Mouse (Mus musculus) limb, embryonic 13.5 days (tissue): ENCODE measurements around the gene Lpar5. TPM values are rescaled to one million over a fixed set of nuclear protein-coding genes. Genes with fewer than 3 reads are reported as not detected.
"Not testable (repeated sequence)": the region's sequence is repeated elsewhere in the genome, so short reads cannot be mapped to it uniquely, and the experiment has no call there.

Experiments
- ATAC-seq: fragments of 200-750 bp; cut with Nextera tagmentation; 2 replicates; pipeline ENCODE4 v1.8.0; 2017; ENCODE audit warnings: low read depth, moderate number of reproducible peaks, moderate TSS enrichment; ENCODE audit not compliant: low FRiP score
- H3K27ac ChIP-seq: fragments of 300-500 bp; sonication (generic); 2 replicates; pipeline ENCODE4 v1.5.1; 2015; ENCODE audit warnings: inconsistent platforms, mild to moderate bottlenecking, moderate library complexity
- H3K27me3 ChIP-seq: fragments of 300-500 bp; sonication (generic); 2 replicates; pipeline ENCODE4 v1.6.1; 2015; ENCODE audit warnings: mild to moderate bottlenecking, inconsistent platforms
- H3K36me3 ChIP-seq: fragments of 300-500 bp; sonication (generic); 2 replicates; pipeline ENCODE4 v1.6.1; 2015; ENCODE audit warnings: inconsistent platforms, mild to moderate bottlenecking, moderate library complexity
- H3K4me1 ChIP-seq: fragments of 300-500 bp; sonication (generic); 2 replicates; pipeline ENCODE4 v1.6.1; 2015; ENCODE audit warnings: inconsistent platforms
- H3K4me2 ChIP-seq: fragments of 300-500 bp; sonication (generic); replicated peaks from 2 replicates; pipeline ENCODE4 v1.6.1; 2015; ENCODE audit warnings: inconsistent platforms, mild to moderate bottlenecking, moderate library complexity
- H3K4me3 ChIP-seq: fragments of 300-500 bp; sonication (generic); 2 replicates; pipeline ENCODE4 v1.5.1; 2015; ENCODE audit warnings: moderate library complexity, mild to moderate bottlenecking, inconsistent platforms
- H3K9ac ChIP-seq: fragments of 300-500 bp; sonication (generic); 2 replicates; pipeline ENCODE4 v1.6.1; 2015; ENCODE audit warnings: mild to moderate bottlenecking, inconsistent platforms
- H3K9me3 ChIP-seq: fragments of 300-500 bp; sonication (generic); 2 replicates; pipeline ENCODE4 v1.6.1; 2016; ENCODE audit warnings: inconsistent platforms
- WGBS: fragments of 180-500 bp; shearing (Covaris S2); methylation state at CpG from one replicate; pipeline ENCODE4 v1.1.7; 2015; 5-methylcytosine and 5-hydroxymethylcytosine counted together
- polyA plus RNA-seq: library from polyadenylated mRNA; unstranded; fragments of >200 nt; fragmentation: Nextera tagmentation; extraction: Ambion mirVana; gene quantifications from 2 replicates; pipeline ENCODE4 v1.2.1, GENCODE M21; 2015

Lpar5 gene
- polyA plus RNA-seq, result 0.45 and 0.80 TPM in 2 replicates

DNA sequence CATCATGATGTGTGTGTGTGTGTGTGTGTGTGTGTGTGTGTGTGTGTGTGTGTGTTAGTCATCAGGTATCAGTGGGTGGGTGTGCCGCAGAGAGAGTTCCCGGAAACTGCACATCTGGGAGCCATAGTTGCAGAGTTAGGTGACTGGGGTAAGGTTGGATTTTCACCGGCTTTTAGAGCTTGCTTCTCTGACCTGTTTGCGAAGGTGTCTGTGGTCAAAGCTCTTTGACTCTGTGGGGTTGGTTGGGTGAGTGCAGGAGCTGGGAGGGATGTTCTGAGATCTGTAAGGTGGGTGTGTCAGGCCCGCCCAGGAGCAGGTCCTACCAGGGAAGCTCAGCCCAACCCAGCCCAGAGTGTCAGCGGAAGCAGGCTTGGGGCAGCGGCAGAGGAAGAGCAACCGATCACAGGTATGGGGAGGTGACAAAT lies at the start of gene Lpar5:
Gene Lpar5, plus strand, starts transcription at position 350 of the 425 bp plus-strand sequence.
- WGBS, result 42% methylated on average over 8 of the region's 8 CpGs
- no peak within 1 kb of the TSS for H3K9ac ChIP-seq
- H3K4me3 ChIP-seq, result no peak within 1 kb of the TSS
- H3K9me3 ChIP-seq, result no peaks in the 10 kb centered on the region
- no peak for ATAC-seq
- H3K27ac ChIP-seq, result no peak within 1 kb of the TSS
- peaks cover 19% of the 10 kb centered on the region for H3K4me1 ChIP-seq
- H3K36me3 ChIP-seq, result no peaks in the 10 kb centered on the region
- H3K4me2 ChIP-seq, result no peak within 1 kb of the TSS
- H3K27me3 ChIP-seq, result no peaks in the 10 kb centered on the region

DNA sequence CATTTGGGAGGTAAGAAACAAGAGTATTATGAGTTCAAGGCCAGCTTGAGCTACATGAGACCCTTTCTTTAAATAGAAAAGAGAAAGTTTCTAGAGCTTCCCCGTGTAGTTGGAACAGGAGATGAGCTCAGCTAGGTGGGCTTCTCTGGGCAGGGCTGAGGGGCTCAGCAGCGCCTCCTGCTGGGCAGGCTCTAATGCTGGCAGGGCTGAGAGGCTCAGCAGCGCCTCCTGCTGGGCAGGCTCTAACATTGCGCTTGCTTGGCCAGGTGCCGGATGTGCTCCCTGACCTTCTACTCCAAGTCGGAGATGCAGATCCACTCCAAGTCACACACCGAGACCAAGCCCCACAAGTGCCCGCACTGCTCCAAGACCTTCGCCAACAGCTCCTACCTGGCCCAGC lies 37.2 kb upstream of the Lpar5 start:
- WGBS, result 29% methylated on average over 7 of the region's 9 CpGs
- not testable (repeated sequence) for H3K4me3 ChIP-seq, H3K27ac ChIP-seq, H3K9me3 ChIP-seq, H3K4me1 ChIP-seq, H3K9ac ChIP-seq, H3K4me2 ChIP-seq, H3K27me3 ChIP-seq, ATAC-seq
- H3K36me3 ChIP-seq, result peaks cover 88% of the 10 kb centered on the region

DNA sequence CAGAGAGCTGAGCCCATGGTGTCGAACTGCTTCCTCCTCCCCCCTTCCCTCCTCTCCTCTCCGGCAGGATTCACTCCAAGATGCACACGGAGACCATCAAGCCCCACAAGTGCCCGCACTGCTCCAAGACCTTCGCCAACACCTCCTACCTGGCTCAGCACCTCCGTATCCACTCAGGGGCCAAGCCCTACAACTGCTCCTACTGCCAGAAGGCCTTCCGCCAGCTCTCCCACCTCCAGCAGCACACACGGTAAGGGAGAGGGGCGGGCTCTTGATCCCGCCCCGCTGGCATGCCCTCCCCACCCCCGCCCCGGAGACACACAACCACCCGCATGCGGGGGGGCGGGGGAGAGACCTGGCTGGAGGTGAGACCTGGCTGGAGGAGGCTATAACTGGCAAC lies 36.1 kb upstream of the Lpar5 start:
- WGBS, result 86% methylated on average over 16 of the region's 16 CpGs
- H3K9me3 ChIP-seq, result no peaks in the 10 kb centered on the region
- H3K9ac ChIP-seq, result no peak overlapping the region
- no peak overlapping the region for H3K4me2 ChIP-seq
- no peaks in the 10 kb centered on the region for H3K27me3 ChIP-seq
- H3K36me3 ChIP-seq, result peaks cover 91% of the 10 kb centered on the region
- ATAC-seq, result no peak
- no peak overlapping the region for H3K27ac ChIP-seq
- no peaks in the 10 kb centered on the region for H3K4me1 ChIP-seq
- H3K4me3 ChIP-seq, result no peak overlapping the region

DNA sequence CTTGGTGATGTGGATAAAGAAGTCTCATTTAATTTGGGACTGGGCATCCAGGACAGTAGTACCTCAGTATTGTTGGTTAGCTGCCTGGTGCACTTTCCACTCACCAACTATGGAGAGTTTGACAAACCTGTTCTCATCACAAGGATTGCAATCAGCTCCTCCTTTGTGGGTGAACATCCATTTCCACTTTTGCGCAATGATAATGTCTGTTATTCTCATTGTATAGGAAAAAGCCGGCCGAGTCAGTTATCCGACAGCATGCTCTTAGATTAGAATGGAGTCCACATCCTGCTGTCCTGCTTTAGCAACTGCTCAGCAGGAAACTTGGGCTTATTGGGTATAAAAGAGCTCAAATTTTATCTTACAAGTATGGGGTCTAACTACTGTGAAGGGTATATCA lies 29.1 kb upstream of the Lpar5 start:
- no peak for ATAC-seq
- no peaks in the 10 kb centered on the region for H3K9me3 ChIP-seq
- no peak overlapping the region for H3K9ac ChIP-seq
- WGBS, result 91% methylated on average over 4 of the region's 4 CpGs
- H3K27ac ChIP-seq, result peak overlapping the region; percentile 87
- H3K36me3 ChIP-seq, result peaks cover 51% of the 10 kb centered on the region
- H3K4me1 ChIP-seq, result peaks cover 22% of the 10 kb centered on the region
- peak overlapping the region; percentile 65 for H3K4me3 ChIP-seq
- peak overlapping the region; percentile 63 for H3K4me2 ChIP-seq
- H3K27me3 ChIP-seq, result no peaks in the 10 kb centered on the region

DNA sequence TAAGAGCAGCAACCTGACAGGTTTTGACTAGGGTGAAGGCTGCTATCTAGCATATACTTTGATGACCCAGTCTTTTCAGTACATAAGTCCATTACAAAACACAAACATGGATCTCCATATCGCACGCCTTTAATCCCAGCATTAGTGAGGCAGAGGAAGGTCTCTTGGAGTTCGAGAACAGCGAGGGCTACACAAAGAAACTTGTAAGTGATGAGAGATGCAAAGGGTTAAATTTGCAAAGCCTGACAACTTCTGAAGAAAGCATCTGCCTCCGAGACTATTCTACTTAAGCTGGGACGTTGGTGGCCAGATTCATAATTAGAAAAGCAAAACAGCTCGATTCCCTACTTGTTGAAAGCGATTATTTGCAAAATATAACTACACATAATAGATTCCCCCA lies 28.6 kb upstream of the Lpar5 start:
- H3K4me3 ChIP-seq, result peak overlapping the region; percentile 65
- peak overlapping the region; percentile 50; the same call in 1 of the 2 replicates for H3K9ac ChIP-seq
- peaks cover 51% of the 10 kb centered on the region for H3K36me3 ChIP-seq
- peak overlapping the region; percentile 87 for H3K27ac ChIP-seq
- 6% methylated on average over 8 of the region's 8 CpGs for WGBS
- peak overlapping the region; percentile 63 for H3K4me2 ChIP-seq
- H3K27me3 ChIP-seq, result no peaks in the 10 kb centered on the region
- H3K9me3 ChIP-seq, result no peaks in the 10 kb centered on the region
- H3K4me1 ChIP-seq, result peaks cover 22% of the 10 kb centered on the region
- no peak; the same call in 1 of the 2 replicates for ATAC-seq

DNA sequence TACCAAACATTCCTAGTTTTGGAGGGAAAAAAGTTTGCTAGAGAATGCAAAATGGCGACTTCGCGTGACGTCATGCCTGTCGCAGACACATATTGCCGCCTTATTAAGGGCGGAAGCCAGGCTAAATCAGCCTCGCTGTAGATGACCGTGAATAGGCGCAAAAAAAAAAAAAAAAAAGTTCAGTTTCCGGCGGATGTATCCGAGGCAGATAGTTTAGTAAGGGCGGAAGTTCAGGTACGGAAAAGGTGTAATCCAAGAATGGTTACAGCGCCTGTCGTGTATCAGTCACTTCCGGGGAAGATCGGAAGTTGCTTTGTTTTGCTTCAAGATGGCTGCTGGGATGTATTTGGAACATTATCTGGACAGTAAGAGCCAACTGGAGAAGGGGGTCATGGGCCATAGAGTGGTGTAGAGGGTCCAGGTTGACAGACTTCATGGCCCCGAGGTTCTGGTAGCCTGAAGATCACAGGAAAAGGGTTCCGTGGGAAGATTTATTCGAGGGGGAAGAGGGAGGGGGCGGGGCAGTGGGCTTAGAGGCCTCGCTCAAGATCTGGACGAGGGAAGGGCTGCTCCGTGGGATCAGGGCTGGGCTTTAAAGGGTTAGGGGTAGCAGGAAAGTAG lies 28.1 kb upstream of the Lpar5 start, which contains the start of gene Ing4:
Gene Ing4, plus strand, starts transcription at position 228 of the 621 bp plus-strand sequence.
- peak; percentile 97 for ATAC-seq
- Histone ChIP-seq H3K4me3 (peak within 1 kb of the TSS; percentile 65), H3K9me3 (no peaks in the 10 kb centered on the region), H3K27ac (peak within 1 kb of the TSS; percentile 87), H3K4me1 (peaks cover 22% of the 10 kb centered on the region), H3K9ac (peak within 1 kb of the TSS; percentile 77), H3K36me3 (peaks cover 53% of the 10 kb centered on the region), H3K27me3 (no peaks in the 10 kb centered on the region), H3K4me2 (peak within 1 kb of the TSS; percentile 74)
- under 1% methylated on average over 26 of the region's 26 CpGs for WGBS

DNA sequence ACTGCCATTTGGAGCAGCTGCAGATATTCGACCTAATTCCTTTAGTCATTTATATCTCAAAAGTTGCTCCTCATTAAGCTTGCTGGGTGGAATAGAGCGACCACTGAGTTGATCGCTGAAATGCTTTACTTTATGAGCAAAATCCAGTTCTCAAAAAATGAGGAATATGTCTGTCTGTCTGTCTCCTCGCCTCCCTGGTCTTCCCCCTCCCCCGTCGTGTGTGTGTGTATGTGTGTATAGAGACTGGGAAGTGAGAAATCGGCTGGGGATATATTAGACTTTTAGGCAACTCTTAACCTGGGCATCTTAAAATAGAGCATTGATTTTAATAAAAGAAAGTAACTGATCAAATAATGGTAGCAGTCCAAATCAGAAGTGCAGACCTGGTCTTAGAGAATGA lies 27.5 kb upstream of the Lpar5 start:
- Histone ChIP-seq H3K4me3 (peak overlapping the region; percentile 65), H3K9ac (peak overlapping the region; percentile 77), H3K9me3 (no peaks in the 10 kb centered on the region), H3K27me3 (no peaks in the 10 kb centered on the region), H3K36me3 (peaks cover 53% of the 10 kb centered on the region), H3K4me1 (peaks cover 22% of the 10 kb centered on the region), H3K27ac (peak overlapping the region; percentile 72; the same call in 1 of the 2 replicates), H3K4me2 (peak overlapping the region; percentile 74)
- 19% methylated on average over 7 of the region's 7 CpGs for WGBS
- ATAC-seq, result no peak

DNA sequence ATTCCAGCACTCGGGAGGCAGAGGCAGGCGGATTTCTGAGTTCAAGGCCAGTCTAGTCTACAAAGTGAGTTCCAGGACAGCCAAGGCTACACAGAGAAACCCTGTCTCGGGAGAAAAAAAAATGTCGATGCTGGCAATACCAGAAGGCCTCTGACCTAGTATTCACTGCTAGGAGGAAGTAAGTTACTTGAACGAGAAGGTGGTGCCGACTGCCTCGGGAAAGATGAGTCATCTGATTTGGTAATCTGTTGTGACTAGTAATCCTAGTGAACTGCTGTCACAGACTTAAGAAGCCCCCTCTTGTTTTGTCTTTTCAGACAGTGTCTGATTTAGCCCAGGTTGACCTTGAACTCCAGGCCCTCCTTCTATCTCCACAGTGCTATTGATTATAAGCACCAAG lies 26.7 kb upstream of the Lpar5 start:
- no peaks in the 10 kb centered on the region for H3K9me3 ChIP-seq
- H3K9ac ChIP-seq, result no peak overlapping the region
- peak overlapping the region; percentile 74 for H3K4me2 ChIP-seq
- no peak overlapping the region for H3K27ac ChIP-seq
- 85% methylated on average over 7 of the region's 7 CpGs for WGBS
- H3K4me3 ChIP-seq, result peak overlapping the region; percentile 65
- H3K36me3 ChIP-seq, result peaks cover 52% of the 10 kb centered on the region
- no peaks in the 10 kb centered on the region for H3K27me3 ChIP-seq
- H3K4me1 ChIP-seq, result peaks cover 22% of the 10 kb centered on the region
- no peak for ATAC-seq

DNA sequence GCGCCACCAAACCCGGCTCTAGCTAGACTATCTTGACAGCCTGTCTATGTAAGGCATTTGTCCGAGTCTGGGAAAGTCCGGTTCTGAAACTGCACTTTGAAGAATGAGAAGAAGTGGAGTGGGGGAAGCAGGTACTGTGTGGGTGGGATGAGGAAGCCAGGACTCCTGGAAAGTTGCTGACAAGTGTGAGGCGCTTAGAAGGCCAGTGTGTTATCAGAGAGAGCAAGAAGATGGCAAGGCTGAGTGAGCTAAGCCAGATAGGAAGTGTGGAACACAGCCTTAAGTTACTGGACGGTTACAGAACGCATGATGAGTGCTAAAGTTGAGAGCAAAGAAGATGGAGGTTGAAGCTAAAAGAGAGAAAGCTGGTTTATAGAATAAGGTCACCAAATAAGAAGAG lies 25.6 kb upstream of the Lpar5 start:
- ATAC-seq, result no peak
- Histone ChIP-seq H3K9me3 (no peaks in the 10 kb centered on the region), H3K4me1 (peaks cover 22% of the 10 kb centered on the region), H3K4me3 (no peak overlapping the region), H3K27me3 (no peaks in the 10 kb centered on the region), H3K9ac (no peak overlapping the region), H3K4me2 (no peak overlapping the region), H3K27ac (no peak overlapping the region), H3K36me3 (peaks cover 52% of the 10 kb centered on the region)
- whole genome bisulfite sequencing, result 97% methylated on average over 7 of the region's 7 CpGs

DNA sequence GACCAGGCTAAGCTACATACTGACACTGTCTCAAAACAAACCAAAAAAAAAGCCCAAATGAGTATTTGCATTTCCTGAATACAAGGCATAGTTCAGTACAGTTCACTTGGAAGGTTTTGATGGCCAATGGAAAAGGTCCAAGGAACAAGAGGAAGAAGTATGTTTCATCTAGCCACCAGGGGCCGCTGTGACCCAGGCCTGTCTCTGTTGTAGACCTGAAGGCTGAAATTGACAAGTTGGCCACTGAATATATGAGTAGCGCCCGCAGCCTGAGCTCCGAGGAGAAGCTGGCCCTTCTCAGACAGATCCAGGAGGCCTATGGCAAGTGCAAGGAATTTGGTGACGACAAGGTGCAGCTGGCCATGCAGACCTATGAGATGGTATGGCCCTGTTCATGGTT lies 21.0 kb upstream of the Lpar5 start:
- H3K36me3 ChIP-seq, result peaks cover 83% of the 10 kb centered on the region
- 0 out of 2 replicates have a peak overlapping the region, but pooled peaks have one; percentile 1 for H3K9ac ChIP-seq
- no peak overlapping the region for H3K27ac ChIP-seq
- no peaks in the 10 kb centered on the region for H3K27me3 ChIP-seq
- peak; percentile 48; the same call in 1 of the 2 replicates for ATAC-seq
- H3K4me3 ChIP-seq, result no peak overlapping the region
- WGBS, result 38% methylated on average over 5 of the region's 5 CpGs
- H3K9me3 ChIP-seq, result no peaks in the 10 kb centered on the region
- no peak overlapping the region for H3K4me2 ChIP-seq
- H3K4me1 ChIP-seq, result no peaks in the 10 kb centered on the region

DNA sequence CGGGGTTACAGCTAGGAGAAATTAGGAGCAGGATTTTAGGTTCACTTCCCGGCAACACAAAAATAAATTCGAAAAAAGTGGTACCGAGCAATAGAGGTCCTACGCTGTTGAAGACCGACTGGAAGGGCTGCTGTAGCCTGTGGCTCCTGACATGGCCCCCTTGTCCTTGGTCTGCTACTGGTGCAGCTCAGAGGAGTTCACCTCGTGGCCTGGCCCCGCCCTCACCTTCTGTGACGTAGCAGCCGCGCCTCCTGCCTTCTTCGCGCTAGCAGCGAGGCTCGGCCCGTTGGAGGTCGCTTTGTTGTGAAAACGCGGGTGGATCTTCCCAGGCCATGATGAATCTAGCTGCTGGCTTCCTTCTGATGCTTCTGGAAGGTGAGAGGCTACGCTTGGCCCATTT lies 18.0 kb upstream of the Lpar5 start, which contains the start of gene Acrbp:
Gene Acrbp, plus strand, starts transcription at position 12 of the 400 bp plus-strand sequence.
- no peaks in the 10 kb centered on the region for H3K27me3 ChIP-seq
- H3K4me1 ChIP-seq, result no peaks in the 10 kb centered on the region
- peaks cover 97% of the 10 kb centered on the region for H3K36me3 ChIP-seq
- H3K9ac ChIP-seq, result no peak within 1 kb of the TSS; the same call in 1 of the 2 replicates
- H3K4me3 ChIP-seq, result no peak within 1 kb of the TSS
- H3K27ac ChIP-seq, result no peak within 1 kb of the TSS
- no peak within 1 kb of the TSS for H3K4me2 ChIP-seq
- no peaks in the 10 kb centered on the region for H3K9me3 ChIP-seq
- WGBS, result 44% methylated on average over 20 of the region's 20 CpGs
- no peak for ATAC-seq

DNA sequence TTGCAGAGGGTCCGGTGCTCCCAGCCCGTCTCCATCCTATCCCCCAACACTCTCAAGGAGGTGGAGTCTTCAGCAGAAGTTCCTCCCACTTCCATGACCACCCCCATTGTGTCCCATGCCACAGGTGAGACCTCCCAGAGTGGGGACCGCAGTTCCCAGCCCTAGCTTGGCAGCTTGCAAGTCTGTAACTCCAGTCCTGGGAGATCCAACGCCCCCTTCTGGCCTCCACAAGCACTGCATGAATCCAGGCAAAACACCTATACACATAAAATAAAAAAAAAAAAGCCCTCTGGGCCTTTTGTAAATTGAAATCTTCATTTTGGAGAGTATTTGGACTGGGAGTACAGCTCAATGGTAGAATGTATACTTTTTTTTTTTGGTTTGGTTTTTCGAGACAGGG lies 16.5 kb upstream of the Lpar5 start:
- ATAC-seq, result no peak
- Histone ChIP-seq H3K9ac (no peak overlapping the region), H3K27me3 (no peaks in the 10 kb centered on the region), H3K27ac (no peak overlapping the region), H3K4me2 (no peak overlapping the region), H3K4me3 (no peak overlapping the region), H3K4me1 (no peaks in the 10 kb centered on the region), H3K9me3 (no peaks in the 10 kb centered on the region), H3K36me3 (peaks cover 96% of the 10 kb centered on the region)
- 59% methylated on average over 5 of the region's 5 CpGs for WGBS
